Mouse (Mus musculus) erythroblast, embryonic 14.5 days (primary cell): ENCODE measurements around the gene Gpr171.

Experiments
- GATA1 ChIP-seq: IDR thresholded peaks from 2 replicates; pipeline ENCODE4 v1.6.1; 2012; ENCODE audit warnings: low read length, inconsistent platforms, mixed read lengths
- TAL1 ChIP-seq: IDR thresholded peaks from 3 replicates; pipeline ENCODE4 v1.6.1; 2012; ENCODE audit warnings: low read length, inconsistent platforms, mixed read lengths

GRCm38 (mm10) chr3:59107439-59107838 is 5.8 kb upstream of the Gpr171 start:
- no peak for TF ChIP-seq GATA1
- TF ChIP-seq TAL1: no peak
